Mouse (Mus musculus) hindbrain, embryonic 12.5 days (tissue): ENCODE data around the gene Gm21996. TPM values are rescaled to one million over a fixed set of nuclear protein-coding genes. Genes with fewer than 3 reads are reported as not detected.
"Not testable (repeated sequence)": the region's sequence is repeated elsewhere in the genome, so short reads cannot be mapped to it uniquely, and the experiment has no call there.

Experiments used
- ATAC-seq: fragments of 200-750 bp; cut with Nextera tagmentation; 2 replicates; pipeline ENCODE4 v1.8.0; 2017; ENCODE audit warnings: moderate TSS enrichment; ENCODE audit not compliant: low FRiP score
- H3K27ac ChIP-seq: fragments of 300-500 bp; sonication (generic); 2 replicates; pipeline ENCODE4 v1.5.1; 2016; ENCODE audit warnings: mild to moderate bottlenecking
- H3K27me3 ChIP-seq: fragments of 300-500 bp; sonication (generic); 2 replicates; pipeline ENCODE4 v1.6.1; 2016; ENCODE audit warnings: mild to moderate bottlenecking
- H3K36me3 ChIP-seq: fragments of 300-500 bp; sonication (generic); 2 replicates; pipeline ENCODE4 v1.6.1; 2016; ENCODE audit warnings: mild to moderate bottlenecking
- H3K4me1 ChIP-seq: fragments of 300-500 bp; sonication (generic); 2 replicates; pipeline ENCODE4 v1.6.1; 2016
- H3K4me2 ChIP-seq: fragments of 300-500 bp; sonication (generic); replicated peaks from 2 replicates; pipeline ENCODE4 v1.6.1; 2016; ENCODE audit warnings: mild to moderate bottlenecking
- H3K4me3 ChIP-seq: fragments of 300-500 bp; sonication (generic); 2 replicates; pipeline ENCODE4 v1.5.1; 2016; ENCODE audit warnings: mild to moderate bottlenecking
- H3K9ac ChIP-seq: fragments of 300-500 bp; sonication (generic); 2 replicates; pipeline ENCODE4 v1.6.1; 2016; ENCODE audit warnings: mild to moderate bottlenecking, moderate library complexity
- H3K9me3 ChIP-seq: fragments of 300-500 bp; sonication (generic); replicated peaks from 2 replicates; pipeline ENCODE4 v1.6.1; 2016; ENCODE audit warnings: mild to moderate bottlenecking
- WGBS: fragments of 180-500 bp; shearing (Covaris S2); methylation state at CpG from one replicate; pipeline ENCODE4 v1.1.7; 2016; 5-methylcytosine and 5-hydroxymethylcytosine counted together
- polyA plus RNA-seq: library from polyadenylated mRNA; unstranded; fragments of >200 nt; fragmentation: Nextera tagmentation; extraction: Ambion mirVana; gene quantifications from 2 replicates; pipeline ENCODE4 v1.2.1, GENCODE M21; 2016

The Gm21996 gene
- polyA plus RNA-seq = not detected in 2 replicates

DNA sequence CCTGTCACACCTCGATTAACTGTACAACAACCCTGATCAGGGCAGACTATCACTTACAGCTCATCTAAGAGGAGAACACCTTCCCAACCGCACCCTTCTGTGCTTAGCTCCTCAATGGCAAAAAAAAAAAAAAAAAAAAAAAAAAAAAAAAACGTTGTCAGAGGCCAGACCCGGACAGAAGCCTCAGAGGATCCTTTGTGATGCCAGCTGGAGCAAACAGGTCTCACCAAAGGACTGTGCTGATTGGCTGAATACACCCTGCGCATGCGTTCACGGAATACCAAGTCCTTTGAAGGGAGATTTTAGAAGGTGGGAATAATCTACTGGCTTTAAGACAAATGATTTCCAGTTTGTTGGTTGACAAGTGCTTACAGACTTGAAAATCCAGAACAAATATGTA lies at the start of gene Gm21996:
Gene Gm21996 (minus strand): TSS at position 101 of the 400 bp plus-strand sequence.
- not testable (repeated sequence) for H3K4me2 ChIP-seq, H3K4me3 ChIP-seq, H3K27me3 ChIP-seq, H3K9ac ChIP-seq, H3K4me1 ChIP-seq, H3K36me3 ChIP-seq, ATAC-seq, H3K27ac ChIP-seq, H3K9me3 ChIP-seq
- no CpG with 5 or more reads among the region's 7 CpGs for WGBS
